Mouse (Mus musculus): ENCODE results near the gene Hus1. TPM values are rescaled to one million over a fixed set of nuclear protein-coding genes. Genes with fewer than 3 reads are reported as not detected.

The Hus1 gene
- polyA plus RNA-seq, 1 experiment from 2014 or later, result 11.0 TPM

Other genes with a start within 250 kb of the Hus1 start
- gene Pkd1l1, start 37.9 kb downstream of the Hus1 start, polyA plus RNA-seq (2015; fragmentation: Nextera tagmentation; extraction: Ambion mirVana), result 0.10 and 0.20 TPM in 2 replicates
- 2.5 TPM in 2 replicates for gene Gm11992, start 37.4 kb upstream of the Hus1 start, polyA plus RNA-seq (2015; fragmentation: Nextera tagmentation; extraction: Ambion mirVana)
- 0.13 and 0.36 TPM in 2 replicates for gene Sun3, start 37.8 kb upstream of the Hus1 start, polyA plus RNA-seq (2015; fragmentation: Nextera tagmentation; extraction: Ambion mirVana)
- gene Upp1, start 106.9 kb upstream of the Hus1 start, polyA plus RNA-seq (2015; fragmentation: Nextera tagmentation; extraction: Ambion mirVana), result 8.0 and 10.2 TPM in 2 replicates
- gene Abca13, start 180.8 kb upstream of the Hus1 start, polyA plus RNA-seq (2015; fragmentation: Nextera tagmentation; extraction: Ambion mirVana), result 0.01 TPM in 2 replicates

All from neural tube, embryonic 15.5 days (tissue).